Mouse (Mus musculus) neural tube, embryonic 14.5 days (tissue): Measurements from ENCODE around the gene Chd9. TPM values are rescaled to one million over a fixed set of nuclear protein-coding genes. Genes with fewer than 3 reads are reported as not detected.

Experiments
- ATAC-seq: fragments of 200-750 bp; cut with Nextera tagmentation; 2 replicates; pipeline ENCODE4 v1.8.0; 2017; ENCODE audit warnings: low read depth, mild to moderate bottlenecking, moderate TSS enrichment, moderate library complexity
- H3K27ac ChIP-seq: fragments of 300-500 bp; sonication (generic); 2 replicates; pipeline ENCODE4 v1.5.1; 2014; ENCODE audit warnings: low read depth, mild to moderate bottlenecking, control low read depth, low read length, moderate library complexity, mixed read lengths
- H3K27me3 ChIP-seq: fragments of 300-500 bp; sonication (generic); 2 replicates; pipeline ENCODE4 v1.6.1; 2014; ENCODE audit warnings: low read length; ENCODE audit not compliant: control insufficient read depth, insufficient read depth
- H3K36me3 ChIP-seq: fragments of 300-500 bp; sonication (generic); 2 replicates; pipeline ENCODE4 v1.6.1; 2014; ENCODE audit warnings: low read length, mixed read lengths; ENCODE audit not compliant: control insufficient read depth, insufficient read depth
- H3K4me1 ChIP-seq: fragments of 300-500 bp; sonication (generic); 2 replicates; pipeline ENCODE4 v1.6.1; 2014; ENCODE audit warnings: low read length; ENCODE audit not compliant: control insufficient read depth, insufficient read depth
- H3K4me2 ChIP-seq: fragments of 300-500 bp; sonication (generic); 2 replicates; pipeline ENCODE4 v1.6.1; 2014; ENCODE audit warnings: mild to moderate bottlenecking, low read depth, low read length, control low read depth
- H3K4me3 ChIP-seq: fragments of 300-500 bp; sonication (generic); 2 replicates; pipeline ENCODE4 v1.5.1; 2014; ENCODE audit warnings: low read depth, low read length, control low read depth, mixed read lengths
- H3K9ac ChIP-seq: fragments of 300-500 bp; sonication (generic); replicated peaks from 2 replicates; pipeline ENCODE4 v1.6.1; 2014; ENCODE audit warnings: low read depth, mild to moderate bottlenecking, control low read depth, low read length, mixed read lengths
- H3K9me3 ChIP-seq: fragments of 300-500 bp; sonication (generic); 2 replicates; pipeline ENCODE4 v1.6.1; 2016; ENCODE audit warnings: low read length; ENCODE audit not compliant: control insufficient read depth
- WGBS: fragments of 180-500 bp; shearing (Covaris S2); extraction: QIAGEN DNeasy Blood & Tissue Kit; methylation state at CpG from one replicate; pipeline ENCODE4 v1.1.7; 2014; 5-methylcytosine and 5-hydroxymethylcytosine counted together
- polyA plus RNA-seq: library from polyadenylated mRNA; unstranded; fragments of >200 nt; fragmentation: Nextera tagmentation; extraction: Ambion mirVana; gene quantifications from 2 replicates; pipeline ENCODE4 v1.2.1, GENCODE M21; 2014

The Chd9 gene
- polyA plus RNA-seq = 97.4 and 112 TPM in 2 replicates

GRCm38 (mm10) chr8:90828181-90828986 lies at the start of gene Chd9:
Chd9 (plus strand) TSS chr8:90828352.
- no peaks in the 10 kb centered on the region for H3K27me3 ChIP-seq
- peak within 1 kb of the TSS; percentile 41 for H3K4me3 ChIP-seq
- no peaks in the 10 kb centered on the region for H3K9me3 ChIP-seq
- under 1% methylated on average over 39 of the region's 39 CpGs for WGBS
- ATAC-seq = peak; percentile 96
- H3K4me2 ChIP-seq = peak within 1 kb of the TSS; percentile 79
- peaks cover 11% of the 10 kb centered on the region; the same call in 1 of the 2 replicates for H3K4me1 ChIP-seq
- H3K27ac ChIP-seq = peak within 1 kb of the TSS; percentile 71
- no peaks in the 10 kb centered on the region for H3K36me3 ChIP-seq
- H3K9ac ChIP-seq = peak within 1 kb of the TSS; percentile 48

DNA sequence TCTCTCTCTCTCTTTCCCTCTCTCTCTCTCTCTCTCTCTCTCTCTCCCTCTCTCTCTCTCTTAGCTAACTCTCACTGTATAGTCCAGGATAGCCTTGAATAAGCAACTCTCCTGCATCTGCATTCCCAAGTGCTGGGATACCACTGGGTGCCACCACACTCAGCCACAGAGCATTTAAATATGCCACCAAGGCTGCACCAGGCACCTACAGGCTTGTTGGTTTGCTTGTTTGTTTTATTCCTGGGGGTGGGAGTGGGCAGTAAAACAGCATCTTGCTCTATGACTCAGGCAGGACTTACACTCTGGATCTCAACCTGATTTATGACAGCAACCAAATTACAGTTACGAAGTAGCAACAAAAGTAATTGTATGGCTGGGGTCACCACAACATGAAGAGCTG lies 36.5 kb upstream of the Chd9 start:
- H3K27ac ChIP-seq = no peak overlapping the region
- H3K9me3 ChIP-seq = no peaks in the 10 kb centered on the region
- H3K9ac ChIP-seq = no peak overlapping the region
- H3K4me1 ChIP-seq = 0 out of 2 replicates have a peak, but pooled peaks cover 3% of the 10 kb centered on the region
- WGBS = 64% methylated on average over 1 of the region's 1 CpGs
- no peak for ATAC-seq
- H3K4me2 ChIP-seq = no peak overlapping the region
- H3K27me3 ChIP-seq = no peaks in the 10 kb centered on the region
- H3K4me3 ChIP-seq = no peak overlapping the region
- H3K36me3 ChIP-seq = no peaks in the 10 kb centered on the region

DNA sequence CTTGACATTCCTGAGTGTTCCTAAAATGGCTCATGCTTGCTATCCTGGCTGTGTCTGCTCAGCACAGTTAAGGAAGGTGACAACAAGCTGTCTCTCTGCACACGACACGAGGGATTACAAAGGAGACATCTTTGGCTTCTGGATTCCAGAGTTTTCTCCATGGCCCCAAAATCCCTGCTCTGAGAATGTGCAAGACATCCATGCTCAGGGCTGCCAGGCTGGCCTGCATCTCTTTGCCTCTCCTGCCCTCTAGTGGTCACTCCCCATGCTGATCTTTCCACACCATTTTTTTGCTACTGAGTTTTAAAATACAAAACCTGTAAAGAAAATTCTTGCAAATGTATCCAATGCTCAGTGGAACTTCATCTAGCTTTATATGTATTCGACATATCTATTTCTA lies 34.4 kb upstream of the Chd9 start:
- Histone ChIP-seq H3K4me1 (0 out of 2 replicates have a peak, but pooled peaks cover 3% of the 10 kb centered on the region), H3K4me3 (no peak overlapping the region), H3K9ac (no peak overlapping the region), H3K4me2 (no peak overlapping the region), H3K27ac (no peak overlapping the region), H3K9me3 (no peaks in the 10 kb centered on the region), H3K36me3 (no peaks in the 10 kb centered on the region), H3K27me3 (no peaks in the 10 kb centered on the region)
- peak; percentile 44; the same call in 1 of the 2 replicates for ATAC-seq
- WGBS = 4% methylated on average over 3 of the region's 3 CpGs

DNA sequence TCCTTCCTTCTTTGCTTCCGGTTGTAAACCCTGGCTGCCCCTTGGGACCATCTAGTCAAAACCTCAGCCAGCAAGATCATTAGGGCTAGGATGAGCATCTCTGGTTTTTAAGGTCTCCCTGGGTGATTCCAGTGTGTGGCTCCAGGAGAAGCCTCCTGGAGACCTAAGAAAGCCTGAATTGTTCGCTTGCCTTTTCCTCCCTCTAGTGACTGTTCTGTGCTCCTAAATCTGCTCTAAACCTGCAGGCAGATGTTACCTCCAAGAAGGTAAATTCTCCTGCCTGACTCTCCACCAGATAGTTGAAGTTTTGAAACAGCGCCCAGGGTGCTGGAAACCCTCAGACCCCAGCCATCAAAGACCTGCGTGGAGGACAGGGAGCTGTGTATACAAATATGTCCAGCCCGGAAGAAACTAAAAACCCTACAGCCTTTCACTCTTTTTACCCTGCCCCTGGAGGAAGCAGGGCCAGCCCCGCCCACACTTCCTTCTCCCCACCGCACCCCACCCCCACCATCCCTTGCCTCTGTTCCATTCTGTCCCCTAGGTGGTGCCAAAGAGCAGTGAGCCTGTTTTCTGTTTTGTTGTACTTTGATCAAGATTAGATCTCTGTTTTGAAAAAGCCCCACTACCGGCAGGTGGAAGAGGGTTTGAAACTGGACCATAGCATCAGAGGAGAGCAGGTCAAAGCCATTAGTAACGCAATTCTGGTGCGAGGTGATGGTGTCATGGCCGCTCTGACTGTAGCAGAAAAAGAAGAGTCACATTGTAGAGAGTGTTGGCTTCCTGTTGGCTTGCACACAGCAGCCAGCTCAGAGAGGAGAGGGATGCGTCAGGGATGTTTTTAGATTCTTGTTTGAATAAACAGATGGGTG lies 32.9 kb upstream of the Chd9 start:
- no peaks in the 10 kb centered on the region for H3K36me3 ChIP-seq
- ATAC-seq = peak; percentile 51; the same call in 1 of the 2 replicates
- H3K4me2 ChIP-seq = peak overlapping the region; percentile 25; the same call in 1 of the 2 replicates
- H3K4me1 ChIP-seq = 0 out of 2 replicates have a peak, but pooled peaks cover 3% of the 10 kb centered on the region
- H3K4me3 ChIP-seq = no peak overlapping the region
- no peaks in the 10 kb centered on the region for H3K27me3 ChIP-seq
- H3K9ac ChIP-seq = no peak overlapping the region
- 12% methylated on average over 12 of the region's 12 CpGs for WGBS
- no peak overlapping the region for H3K27ac ChIP-seq
- H3K9me3 ChIP-seq = no peaks in the 10 kb centered on the region

DNA sequence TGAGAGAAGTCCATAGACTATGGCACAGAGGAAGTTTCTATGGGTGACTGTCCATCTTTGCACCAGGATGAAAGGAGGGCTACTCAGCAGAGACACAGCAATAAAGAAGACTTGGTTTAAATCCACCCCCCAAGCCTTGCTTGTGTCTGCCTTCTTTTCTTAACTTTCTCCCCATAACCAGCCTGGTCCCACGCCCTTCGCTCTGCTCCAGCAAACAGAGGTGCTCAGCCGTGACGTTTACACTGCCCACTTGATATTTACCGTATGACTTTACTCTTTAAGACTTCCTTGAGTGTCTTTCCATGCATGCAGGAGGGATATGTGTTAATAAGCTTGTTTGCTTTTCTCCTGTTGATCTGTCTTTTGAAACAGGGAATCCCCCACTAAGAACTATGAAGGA lies 28.7 kb upstream of the Chd9 start:
- H3K9ac ChIP-seq = no peak overlapping the region
- no peak overlapping the region for H3K4me2 ChIP-seq
- H3K36me3 ChIP-seq = no peaks in the 10 kb centered on the region
- H3K4me3 ChIP-seq = no peak overlapping the region
- ATAC-seq = no peak
- H3K4me1 ChIP-seq = 0 out of 2 replicates have a peak, but pooled peaks cover 3% of the 10 kb centered on the region
- 88% methylated on average over 5 of the region's 5 CpGs for whole genome bisulfite sequencing
- H3K27me3 ChIP-seq = no peaks in the 10 kb centered on the region
- no peaks in the 10 kb centered on the region; the same call in 1 of the 2 replicates for H3K9me3 ChIP-seq
- no peak overlapping the region for H3K27ac ChIP-seq

DNA sequence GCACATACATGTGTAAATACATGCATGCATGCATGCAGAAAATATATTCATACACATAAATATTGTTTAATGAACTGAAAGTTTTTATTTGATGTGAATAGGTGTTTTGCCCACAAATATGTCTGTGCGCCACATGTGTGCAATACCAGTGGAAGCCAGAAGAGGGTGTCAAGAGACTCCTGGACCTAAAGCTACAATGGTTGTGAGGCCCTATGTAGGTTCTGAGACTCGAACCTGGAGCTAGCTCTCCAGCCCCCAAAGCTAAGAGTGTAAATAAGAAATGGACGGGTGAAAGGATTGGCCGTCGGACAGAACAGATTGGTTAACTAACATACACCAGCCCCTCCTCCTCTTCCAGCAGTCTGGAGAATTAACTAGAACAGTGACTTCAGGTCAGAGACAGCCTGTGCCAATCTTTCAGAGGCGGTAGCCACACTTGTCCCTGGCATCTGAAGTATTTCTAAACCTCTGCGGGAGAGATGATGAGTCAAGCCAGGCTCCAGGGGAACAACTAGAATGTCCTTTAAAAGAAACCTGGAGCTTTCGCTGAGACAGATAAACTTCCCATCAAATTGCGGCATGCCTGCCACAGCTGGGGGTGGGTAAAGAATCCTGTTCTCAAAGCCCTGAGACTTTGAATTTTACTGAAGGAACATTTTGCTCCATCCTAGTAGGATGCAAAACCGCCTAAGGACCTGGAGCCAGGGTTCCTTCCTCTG lies 14.4 kb upstream of the Chd9 start:
- Histone ChIP-seq H3K36me3 (no peaks in the 10 kb centered on the region), H3K27ac (no peak overlapping the region), H3K9me3 (no peaks in the 10 kb centered on the region), H3K9ac (no peak overlapping the region), H3K27me3 (no peaks in the 10 kb centered on the region), H3K4me3 (no peak overlapping the region), H3K4me1 (0 out of 2 replicates have a peak, but pooled peaks cover 6% of the 10 kb centered on the region), H3K4me2 (no peak overlapping the region)
- 87% methylated on average over 10 of the region's 10 CpGs for WGBS
- no peak for ATAC-seq

DNA sequence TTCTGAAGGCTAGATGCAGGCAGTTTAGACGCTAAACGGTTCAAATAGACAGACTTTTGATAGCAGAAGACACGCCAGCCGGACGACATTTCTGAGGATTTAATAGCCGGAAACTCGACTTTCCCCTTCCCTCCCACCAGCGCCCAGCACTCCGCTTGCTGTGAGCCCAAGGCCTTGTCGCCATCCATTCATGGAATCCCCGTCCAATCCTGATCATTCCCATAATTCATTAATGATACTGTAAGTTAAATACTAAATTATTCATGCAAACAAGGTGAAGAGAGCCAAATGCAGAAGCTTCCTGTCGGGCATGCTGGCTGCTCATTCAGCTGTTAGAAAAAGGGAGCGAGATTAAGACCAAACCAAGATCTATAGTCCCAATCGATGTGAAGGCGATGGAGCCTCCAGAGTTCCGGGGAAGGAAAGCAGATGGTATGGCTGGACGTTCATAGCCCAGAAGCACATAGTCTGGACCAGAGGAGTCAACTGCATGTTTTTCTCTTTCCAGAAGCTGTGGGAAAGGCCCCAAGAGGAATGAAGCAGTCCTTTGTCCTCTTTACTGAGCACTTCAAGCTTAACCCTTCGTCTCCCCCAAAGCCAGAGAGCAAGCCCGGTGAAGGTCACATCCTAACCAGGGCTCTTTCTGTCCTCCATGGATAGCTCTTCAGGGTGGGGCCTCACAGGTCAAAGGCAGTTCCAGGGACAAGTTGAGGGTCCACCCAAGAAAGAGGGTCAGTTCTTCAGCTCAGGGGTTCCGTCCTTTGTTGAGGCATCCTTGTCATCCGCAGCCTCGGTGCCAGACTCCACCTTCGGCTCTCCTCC lies 11.9 kb upstream of the Chd9 start:
- 0 out of 2 replicates have a peak overlapping the region, but pooled peaks have one; percentile 6 for H3K4me2 ChIP-seq
- no peaks in the 10 kb centered on the region for H3K9me3 ChIP-seq
- no peaks in the 10 kb centered on the region for H3K36me3 ChIP-seq
- 53% methylated on average over 23 of the region's 23 CpGs for WGBS
- H3K4me3 ChIP-seq = no peak overlapping the region
- no peaks in the 10 kb centered on the region for H3K27me3 ChIP-seq
- no peak overlapping the region for H3K9ac ChIP-seq
- 0 out of 2 replicates have a peak, but pooled peaks have one; percentile 38 for ATAC-seq
- H3K27ac ChIP-seq = peak overlapping the region; percentile 57
- 0 out of 2 replicates have a peak, but pooled peaks cover 6% of the 10 kb centered on the region for H3K4me1 ChIP-seq

- H3K9ac ChIP-seq = no peak within 1 kb of the TSS
- no peaks in the 10 kb centered on the region for H3K27me3 ChIP-seq
- 0 out of 2 replicates have a peak within 1 kb of the TSS, but pooled peaks have one; percentile 6 for H3K4me2 ChIP-seq
- 0 out of 2 replicates have a peak, but pooled peaks cover 6% of the 10 kb centered on the region for H3K4me1 ChIP-seq
- ATAC-seq = no peak
- no peaks in the 10 kb centered on the region for H3K9me3 ChIP-seq
- H3K36me3 ChIP-seq = no peaks in the 10 kb centered on the region
- no peak within 1 kb of the TSS for H3K4me3 ChIP-seq
- H3K27ac ChIP-seq = peak within 1 kb of the TSS; percentile 57
- WGBS = 85% methylated on average over 2 of the region's 2 CpGs
Measured at GRCm38 (mm10) chr8:90817293-90817692, 10.9 kb upstream of the Chd9 start, which contains the start of gene Gm19935. Gm19935 (minus strand) TSS chr8:90817393.
